Mouse (Mus musculus) embryonic fibroblast, embryonic 13.5 days (primary cell): ENCODE data around the gene Fryl. TPM values are rescaled to one million over a fixed set of nuclear protein-coding genes. Genes with fewer than 3 reads are reported as not detected.

Source experiments
- H3K27ac ChIP-seq: 2 replicates; pipeline ENCODE4 v1.5.1; 2012; ENCODE audit warnings: low read length, control low read depth, inconsistent platforms; ENCODE audit not compliant: insufficient read depth
- H3K4me1 ChIP-seq: 2 replicates; pipeline ENCODE4 v1.6.1; 2011; ENCODE audit warnings: low read length; ENCODE audit not compliant: control insufficient read depth, insufficient read depth
- H3K4me3 ChIP-seq: 2 replicates; pipeline ENCODE4 v1.5.1; 2011; ENCODE audit warnings: mild to moderate bottlenecking, control low read depth, low read length; ENCODE audit not compliant: insufficient read depth
- CTCF ChIP-seq: IDR thresholded peaks from 2 replicates; pipeline ENCODE4 v1.5.1; 2011; ENCODE audit warnings: mild to moderate bottlenecking, control low read depth, low read length, moderate library complexity, borderline replicate concordance; ENCODE audit not compliant: insufficient read depth
- POLR2A ChIP-seq: IDR thresholded peaks from 2 replicates; pipeline ENCODE4 v1.6.1; 2011; ENCODE audit warnings: low read depth, mild to moderate bottlenecking, control low read depth, low read length, moderate library complexity
- polyA plus RNA-seq: library from polyadenylated mRNA; stranded (reverse); fragments of >200 nt; gene quantifications from 2 replicates; pipeline ENCODE4 v1.2.4, GENCODE M21; 2011; ENCODE audit warnings: low read depth; ENCODE audit not compliant: missing spikeins, insufficient read length

The Fryl gene
- polyA plus RNA-seq, 1 experiment = 59.2 TPM

DNA sequence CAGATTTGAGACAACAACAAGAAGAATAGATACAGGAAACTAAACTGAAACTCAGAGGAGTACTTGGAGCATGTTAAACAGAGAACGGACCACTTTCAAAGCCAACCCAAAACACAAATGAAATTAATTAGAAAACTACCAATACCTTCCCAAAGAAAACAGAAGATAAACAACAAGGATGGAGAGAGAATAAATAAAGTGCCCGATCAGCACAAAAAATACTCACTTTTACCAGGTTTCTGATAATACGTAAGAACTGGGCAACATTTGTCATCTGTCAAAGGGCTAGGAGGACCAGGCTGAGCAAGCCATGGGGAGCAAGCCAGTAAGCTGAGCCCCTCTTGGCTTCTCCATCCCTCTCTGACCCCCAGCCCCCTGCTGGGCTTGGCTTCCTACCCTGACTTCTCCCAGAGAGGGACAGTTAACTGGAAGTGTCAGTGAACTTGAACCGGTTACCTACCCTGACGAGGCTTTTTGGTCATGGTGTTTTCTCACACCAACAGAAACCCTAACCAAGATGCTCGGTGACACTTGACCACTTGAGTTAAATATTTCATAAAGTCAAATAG is 105.5 kb downstream of the Fryl start:
- TF ChIP-seq POLR2A (no peak), CTCF (no peak)
- Histone ChIP-seq H3K27ac (no peak overlapping the region), H3K4me3 (no peak overlapping the region), H3K4me1 (no peaks in the 10 kb centered on the region)

GRCm38 (mm10) chr5:73144987-73145386 is 111.4 kb downstream of the Fryl start:
- Histone ChIP-seq H3K27ac (no peak overlapping the region), H3K4me3 (no peak overlapping the region), H3K4me1 (no peaks in the 10 kb centered on the region)
- TF ChIP-seq POLR2A (no peak), CTCF (no peak)

- H3K4me1 ChIP-seq = no peaks in the 10 kb centered on the region
- no peak overlapping the region for H3K27ac ChIP-seq
- H3K4me3 ChIP-seq = no peak overlapping the region
- TF ChIP-seq POLR2A = no peak
- no peak for TF ChIP-seq CTCF
Measured at GRCm38 (mm10) chr5:73141712-73142111, 114.7 kb downstream of the Fryl start.

DNA sequence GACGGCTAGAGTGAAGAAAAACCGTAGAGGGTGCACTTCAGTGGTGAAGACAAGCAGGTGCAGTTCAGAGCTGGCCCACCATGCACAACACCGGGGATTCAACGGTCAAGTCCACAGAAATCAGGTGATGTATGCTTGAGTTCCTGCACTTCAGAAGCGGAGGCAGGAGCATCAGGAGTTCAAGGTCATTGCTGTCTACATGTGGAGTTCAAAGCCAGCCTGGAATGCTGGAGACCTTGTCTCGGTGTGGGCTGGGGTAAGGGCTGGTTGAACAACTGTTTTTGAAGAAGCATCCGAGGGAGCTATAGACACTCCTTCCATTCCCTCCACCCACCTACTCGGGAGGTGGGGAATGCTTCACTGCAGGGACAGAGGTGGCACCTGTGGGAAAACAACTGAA is 115.3 kb downstream of the Fryl start:
- no peak for TF ChIP-seq CTCF
- no peak for TF ChIP-seq POLR2A
- Histone ChIP-seq H3K4me1 (no peaks in the 10 kb centered on the region), H3K27ac (no peak overlapping the region), H3K4me3 (no peak overlapping the region)

DNA sequence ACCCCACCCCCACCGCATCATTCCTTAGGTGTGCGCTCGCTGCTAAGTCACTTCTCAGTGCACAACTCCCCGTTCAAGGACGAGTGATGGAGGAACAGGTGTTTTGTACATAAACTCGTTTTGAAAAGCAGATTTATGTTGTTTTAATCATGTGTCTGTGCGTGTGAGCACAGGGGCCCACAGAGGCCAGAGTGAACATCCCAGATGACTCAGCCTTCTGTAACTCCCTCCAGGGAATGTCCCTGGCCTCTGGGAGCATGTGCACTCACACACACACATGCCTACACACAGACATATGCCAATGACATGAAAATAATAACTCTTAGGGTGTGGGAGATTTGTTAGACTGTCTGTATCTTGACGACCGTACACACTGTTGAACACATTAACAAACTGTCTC is 118.9 kb downstream of the Fryl start:
- TF ChIP-seq CTCF (no peak), POLR2A (no peak)
- no peaks in the 10 kb centered on the region for H3K4me1 ChIP-seq
- no peak overlapping the region for H3K4me3 ChIP-seq
- no peak overlapping the region for H3K27ac ChIP-seq

DNA sequence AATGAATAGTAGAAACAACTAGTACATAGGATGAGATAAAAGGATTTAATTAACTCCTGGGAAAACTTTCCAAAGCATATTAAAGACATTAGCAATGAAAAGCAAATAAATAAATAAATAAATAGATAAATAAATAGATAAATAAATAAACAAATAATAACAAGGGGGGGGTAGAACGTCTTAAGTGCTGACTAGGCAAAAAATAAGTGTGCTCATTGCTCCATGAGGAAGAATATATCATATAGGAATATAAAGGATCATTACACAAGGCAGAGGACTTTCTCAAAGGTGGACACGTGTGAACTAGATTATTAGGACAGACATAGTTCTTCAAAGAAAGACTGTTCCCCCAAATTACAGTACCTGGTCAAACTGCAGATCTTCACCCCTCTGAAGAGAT is 120.5 kb downstream of the Fryl start:
- no peak overlapping the region for H3K27ac ChIP-seq
- H3K4me3 ChIP-seq = no peak overlapping the region
- H3K4me1 ChIP-seq = no peaks in the 10 kb centered on the region
- TF ChIP-seq CTCF (no peak), POLR2A (no peak)

DNA sequence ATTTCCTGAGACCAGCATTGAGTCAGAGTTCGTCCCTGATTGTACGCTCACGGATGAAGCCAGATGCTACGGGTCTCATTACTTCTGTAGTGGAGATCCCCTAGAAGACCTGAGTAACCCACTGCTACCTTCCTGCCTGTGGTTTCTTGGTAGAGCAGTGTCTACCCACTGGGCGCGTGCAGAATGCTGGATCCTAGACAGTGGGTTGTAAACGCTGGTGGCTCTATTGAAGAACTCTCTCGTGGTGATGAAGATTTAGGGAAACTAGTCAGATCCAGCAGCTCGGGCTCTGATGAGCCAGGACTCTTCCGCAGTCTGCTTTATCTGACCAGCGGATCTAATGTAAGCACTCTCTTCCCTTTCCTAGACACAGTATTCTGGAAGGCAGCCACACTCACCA is 121.3 kb downstream of the Fryl start:
- Histone ChIP-seq H3K27ac (no peak overlapping the region), H3K4me3 (no peak overlapping the region), H3K4me1 (no peaks in the 10 kb centered on the region)
- TF ChIP-seq POLR2A (no peak), CTCF (no peak)

- no peaks in the 10 kb centered on the region for H3K4me1 ChIP-seq
- H3K27ac ChIP-seq = no peak overlapping the region
- TF ChIP-seq CTCF (no peak; the same call in 1 of the 2 replicates), POLR2A (no peak)
- no peak overlapping the region for H3K4me3 ChIP-seq
Measured at GRCm38 (mm10) chr5:73133833-73134185, 122.6 kb downstream of the Fryl start.

- TF ChIP-seq POLR2A (no peak), CTCF (no peak)
Measured at GRCm38 (mm10) chr5:73132998-73133832, 123.2 kb downstream of the Fryl start.

GRCm38 (mm10) chr5:73130984-73131383 is 125.4 kb downstream of the Fryl start:
- TF ChIP-seq CTCF (no peak), POLR2A (no peak)
- Histone ChIP-seq H3K4me1 (no peaks in the 10 kb centered on the region), H3K4me3 (no peak overlapping the region), H3K27ac (no peak overlapping the region)

More at GRCm38 (mm10) chr5:73132998-73133832, 123.2 kb downstream of the Fryl start:
- Histone ChIP-seq H3K4me3 (no peak overlapping the region), H3K27ac (no peak overlapping the region), H3K4me1 (no peaks in the 10 kb centered on the region)
